Mouse (Mus musculus) heart, embryonic 11.5 days (tissue): ENCODE data around the gene Wfdc2. TPM values are rescaled to one million over a fixed set of nuclear protein-coding genes. Genes with fewer than 3 reads are reported as not detected.
"Not testable (repeated sequence)": the region's sequence is repeated elsewhere in the genome, so short reads cannot be mapped to it uniquely, and the experiment has no call there.

ENCODE experiments used
- ATAC-seq: fragments of 200-750 bp; cut with Nextera tagmentation; replicated peaks from 2 replicates; pipeline ENCODE4 v1.8.0; 2017; ENCODE audit warnings: moderate library complexity; ENCODE audit not compliant: insufficient number of reproducible peaks, low FRiP score, low TSS enrichment
- H3K27ac ChIP-seq: fragments of 300-500 bp; sonication (generic); 2 replicates; pipeline ENCODE4 v1.5.1; 2014; ENCODE audit warnings: mild to moderate bottlenecking, low read depth, low read length
- H3K27me3 ChIP-seq: fragments of 300-500 bp; sonication (generic); 2 replicates; pipeline ENCODE4 v1.6.1; 2014; ENCODE audit warnings: mild to moderate bottlenecking, low read length, mixed read lengths; ENCODE audit not compliant: control insufficient read depth, insufficient read depth
- H3K36me3 ChIP-seq: fragments of 300-500 bp; sonication (generic); 2 replicates; pipeline ENCODE4 v1.6.1; 2014; ENCODE audit warnings: mild to moderate bottlenecking, low read length, moderate library complexity, mixed read lengths; ENCODE audit not compliant: control insufficient read depth, insufficient read depth
- H3K4me1 ChIP-seq: fragments of 300-500 bp; sonication (generic); 2 replicates; pipeline ENCODE4 v1.6.1; 2014; ENCODE audit warnings: low read length; ENCODE audit not compliant: control insufficient read depth, insufficient read depth
- H3K4me2 ChIP-seq: fragments of 300-500 bp; sonication (generic); 2 replicates; pipeline ENCODE4 v1.6.1; 2014; ENCODE audit warnings: mild to moderate bottlenecking, moderate library complexity
- H3K4me3 ChIP-seq: fragments of 300-500 bp; sonication (generic); 2 replicates; pipeline ENCODE4 v1.5.1; 2014; ENCODE audit warnings: low read depth, low read length
- H3K9ac ChIP-seq: fragments of 300-500 bp; sonication (generic); 2 replicates; pipeline ENCODE4 v1.6.1; 2014; ENCODE audit warnings: mild to moderate bottlenecking, low read depth, low read length, moderate library complexity
- H3K9me3 ChIP-seq: fragments of 300-500 bp; sonication (generic); replicated peaks from 2 replicates; pipeline ENCODE4 v1.6.1; 2016; ENCODE audit warnings: low read length; ENCODE audit not compliant: control insufficient read depth
- WGBS: fragments of 180-500 bp; shearing (Covaris S2); extraction: QIAGEN DNeasy Blood & Tissue Kit; methylation state at CpG from one replicate; pipeline ENCODE4 v1.1.7; 2014; ENCODE audit not compliant: insufficient replicate concordance; 5-methylcytosine and 5-hydroxymethylcytosine counted together
- polyA plus RNA-seq: library from polyadenylated mRNA; unstranded; fragments of >200 nt; fragmentation: Nextera tagmentation; extraction: Ambion mirVana; gene quantifications from 2 replicates; pipeline ENCODE4 v1.2.1, GENCODE M21; 2014

Gene Wfdc2
- polyA plus RNA-seq, 1 experiment from 2014 or later = 10.3 TPM

- ATAC-seq, H3K4me1 ChIP-seq, H3K4me3 ChIP-seq, H3K36me3 ChIP-seq, H3K9me3 ChIP-seq, H3K4me2 ChIP-seq, H3K27ac ChIP-seq, H3K27me3 ChIP-seq, H3K9ac ChIP-seq: not testable (repeated sequence)
- 64% methylated on average over 13 of the region's 13 CpGs for WGBS
Observed at GRCm38 (mm10) chr2:164585025-164585725, 23.0 kb downstream of the Wfdc2 start, which contains the start of gene Wfdc6a. Wfdc6a (minus strand) TSS chr2:164585447.

DNA sequence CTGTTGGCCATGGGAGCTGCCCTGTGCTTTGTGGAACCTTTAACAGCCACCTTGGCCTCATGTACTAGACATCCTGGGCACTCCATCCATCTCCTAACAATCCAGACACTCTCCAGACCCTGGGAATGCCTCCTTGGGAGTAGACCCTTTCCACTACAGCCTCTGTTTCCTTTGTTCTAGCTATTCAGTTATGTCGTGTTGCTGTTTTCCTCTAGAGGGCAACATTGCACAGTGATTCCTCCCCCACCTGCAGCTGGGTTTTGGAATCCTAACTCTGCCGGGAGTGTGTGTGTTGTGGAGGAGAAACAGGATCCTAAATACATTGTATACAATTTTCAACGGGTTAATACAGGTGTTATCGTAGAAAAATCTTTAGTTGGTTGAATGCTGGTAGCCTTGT lies 29.8 kb downstream of the Wfdc2 start:
- 9% methylated on average over 4 of the region's 4 CpGs for WGBS
- H3K27ac ChIP-seq = no peak overlapping the region

DNA sequence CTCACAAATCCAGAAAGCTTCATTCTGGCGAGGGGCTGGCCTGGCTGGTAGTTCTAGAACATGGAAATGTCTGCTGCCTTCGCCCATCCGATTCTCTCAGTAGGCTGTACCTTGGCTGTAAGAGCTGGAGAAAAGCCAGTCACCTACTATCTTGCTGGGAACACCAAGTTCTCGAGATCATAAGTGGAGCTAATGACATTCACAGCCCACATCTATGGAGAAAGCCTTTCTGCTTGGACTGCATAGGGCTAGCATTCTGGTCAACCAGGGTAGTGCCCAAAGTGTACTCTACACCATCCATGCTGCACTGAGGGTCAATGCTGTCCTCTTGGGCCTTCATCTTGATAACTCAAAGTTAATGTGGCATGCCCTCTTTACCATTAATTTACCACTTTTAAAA lies 31.3 kb downstream of the Wfdc2 start, which contains the start of gene Eppin:
Eppin (minus strand) TSS at position 101 of the 400 bp plus-strand sequence.
- Histone ChIP-seq H3K4me1 (no peaks in the 10 kb centered on the region), H3K36me3 (no peaks in the 10 kb centered on the region), H3K27me3 (no peaks in the 10 kb centered on the region), H3K4me3 (no peak within 1 kb of the TSS), H3K27ac (no peak within 1 kb of the TSS), H3K4me2 (no peak within 1 kb of the TSS), H3K9ac (no peak within 1 kb of the TSS), H3K9me3 (no peaks in the 10 kb centered on the region)
- WGBS = 64% methylated on average over 4 of the region's 4 CpGs
- ATAC-seq = no peak

More for the DNA sequence above, 29.8 kb downstream of the Wfdc2 start:
- Histone ChIP-seq H3K36me3 (no peaks in the 10 kb centered on the region), H3K4me3 (no peak overlapping the region), H3K27me3 (no peaks in the 10 kb centered on the region), H3K9ac (no peak overlapping the region), H3K4me2 (no peak overlapping the region), H3K4me1 (no peaks in the 10 kb centered on the region), H3K9me3 (no peaks in the 10 kb centered on the region)
- ATAC-seq = no peak

DNA sequence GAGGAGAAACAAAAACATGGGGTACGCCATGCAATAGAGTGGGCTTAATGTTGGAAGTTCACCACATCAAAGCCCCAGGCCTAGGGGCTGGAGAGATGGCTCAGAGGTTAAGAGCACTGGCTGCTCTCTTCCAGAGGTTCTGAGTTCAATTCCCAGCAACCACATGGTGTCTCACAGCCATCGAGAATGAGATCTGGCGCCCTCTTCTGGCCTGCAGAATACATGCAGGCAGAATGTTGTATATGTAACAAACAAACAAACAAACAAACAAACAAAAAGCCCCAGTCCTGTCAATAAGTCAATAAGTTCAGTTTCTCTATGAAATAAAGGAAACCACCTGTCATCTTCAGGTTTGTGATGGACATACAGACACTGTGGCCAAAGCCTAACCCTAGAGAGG lies 38.0 kb downstream of the Wfdc2 start:
- Histone ChIP-seq H3K27ac (no peak overlapping the region), H3K36me3 (no peaks in the 10 kb centered on the region), H3K9ac (no peak overlapping the region), H3K9me3 (peaks cover 5% of the 10 kb centered on the region; the same call in 1 of the 2 replicates), H3K27me3 (no peaks in the 10 kb centered on the region), H3K4me1 (no peaks in the 10 kb centered on the region), H3K4me2 (no peak overlapping the region), H3K4me3 (no peak overlapping the region)
- WGBS = 61% methylated on average over 3 of the region's 3 CpGs
- ATAC-seq = no peak

- Histone ChIP-seq H3K27me3 (no peaks in the 10 kb centered on the region), H3K27ac (no peak overlapping the region), H3K4me2 (no peak overlapping the region), H3K9ac (no peak overlapping the region), H3K4me3 (no peak overlapping the region), H3K4me1 (no peaks in the 10 kb centered on the region), H3K36me3 (no peaks in the 10 kb centered on the region), H3K9me3 (peaks cover 5% of the 10 kb centered on the region; the same call in 1 of the 2 replicates)
- ATAC-seq = no peak
- 86% methylated on average over 3 of the region's 3 CpGs for WGBS
Observed at GRCm38 (mm10) chr2:164603482-164603881, 41.3 kb downstream of the Wfdc2 start.

GRCm38 (mm10) chr2:164604411-164604810 lies 42.2 kb downstream of the Wfdc2 start:
- H3K9me3 ChIP-seq = peaks cover 5% of the 10 kb centered on the region; the same call in 1 of the 2 replicates
- 88% methylated on average over 8 of the region's 8 CpGs for WGBS
- H3K27me3 ChIP-seq = no peaks in the 10 kb centered on the region
- H3K4me2 ChIP-seq = no peak overlapping the region
- H3K36me3 ChIP-seq = no peaks in the 10 kb centered on the region
- H3K4me1 ChIP-seq = no peaks in the 10 kb centered on the region
- ATAC-seq = no peak
- no peak overlapping the region for H3K4me3 ChIP-seq
- no peak overlapping the region for H3K9ac ChIP-seq
- no peak overlapping the region for H3K27ac ChIP-seq

- Histone ChIP-seq H3K9ac (no peak overlapping the region), H3K9me3 (no peaks in the 10 kb centered on the region), H3K27me3 (no peaks in the 10 kb centered on the region), H3K4me2 (no peak overlapping the region), H3K4me1 (no peaks in the 10 kb centered on the region), H3K36me3 (no peaks in the 10 kb centered on the region), H3K4me3 (no peak overlapping the region), H3K27ac (no peak overlapping the region)
- no peak for ATAC-seq
- WGBS = 72% methylated on average over 6 of the region's 6 CpGs
Observed at GRCm38 (mm10) chr2:164608781-164609180, 46.6 kb downstream of the Wfdc2 start.

DNA sequence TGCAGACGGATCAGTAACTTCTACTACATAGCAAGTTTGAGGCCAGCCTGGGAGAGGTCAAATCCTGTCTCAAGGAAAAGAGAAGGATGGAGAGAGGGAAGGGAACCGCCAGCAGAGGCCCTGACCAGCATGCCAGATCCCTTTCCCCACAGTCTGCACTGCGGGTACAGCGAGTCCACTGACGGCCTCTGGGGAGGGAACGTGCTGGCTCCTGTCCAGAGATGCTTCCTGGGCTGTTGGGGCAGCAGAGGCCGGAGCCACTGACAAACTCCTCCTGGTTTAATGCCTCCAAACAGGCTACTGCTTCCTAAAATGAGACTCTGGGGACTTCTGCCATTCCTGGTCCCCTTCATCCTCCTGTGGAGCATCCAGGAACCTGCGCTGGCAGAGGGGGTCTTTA lies 51.3 kb downstream of the Wfdc2 start, which contains the start of the genes Wfdc6b and Wfdc8:
Wfdc6b (plus strand) TSS at position 52 of the 400 bp plus-strand sequence.
Wfdc8 (minus strand) TSS at position 156 of the 400 bp plus-strand sequence.
- 60% methylated on average over 8 of the region's 8 CpGs for WGBS
- not testable (repeated sequence) for H3K36me3 ChIP-seq, H3K4me1 ChIP-seq, H3K9me3 ChIP-seq, H3K27ac ChIP-seq, H3K27me3 ChIP-seq, H3K9ac ChIP-seq, H3K4me2 ChIP-seq, ATAC-seq, H3K4me3 ChIP-seq

GRCm38 (mm10) chr2:164615386-164615785 lies 53.2 kb downstream of the Wfdc2 start:
- Histone ChIP-seq H3K9ac (no peak overlapping the region), H3K4me1 (no peaks in the 10 kb centered on the region), H3K36me3 (no peaks in the 10 kb centered on the region), H3K9me3 (no peaks in the 10 kb centered on the region), H3K4me2 (no peak overlapping the region), H3K27me3 (no peaks in the 10 kb centered on the region), H3K4me3 (no peak overlapping the region), H3K27ac (no peak overlapping the region)
- WGBS = 82% methylated on average over 3 of the region's 3 CpGs
- no peak for ATAC-seq
